Mouse (Mus musculus): ENCODE data around the gene Slc5a10.

GRCm38 (mm10) chr11:61675332-61675731 lies 45.3 kb downstream of the Slc5a10 start:
- no peak for TF ChIP-seq CTCF (IDR thresholded peaks at IDR 0.05; ENCODE audit: borderline replicate concordance, control insufficient read depth, extremely low read depth, insufficient read depth, low read length, poor library complexity)
- TF ChIP-seq POLR2A (IDR thresholded peaks at IDR 0.05; ENCODE audit: control insufficient read depth, extremely low read depth, insufficient read depth, low read length, poor library complexity): no peak
